Mouse (Mus musculus) left cerebral cortex, postnatal 14 days (tissue): ENCODE results near the gene Gbf1. TPM values are rescaled to one million over a fixed set of nuclear protein-coding genes. Genes with fewer than 3 reads are reported as not detected.

Experiments used
- total RNA-seq, 2 experiments: library from RNA; stranded (reverse); gene quantifications; 2 replicates each; pipeline ENCODE4 v1.2.3; 2021

The Gbf1 gene
- total RNA-seq, 2 experiments from 2014 or later, result 90.3 to 100 TPM

Other genes with a start within 250 kb of the Gbf1 start
- 10 to 100 TPM; 20.8 to 21.9 TPM for gene Armh3, start 154.0 kb upstream of the Gbf1 start, total RNA-seq
- gene Hps6, start 149.0 kb upstream of the Gbf1 start, total RNA-seq, result 1 to 10 TPM; 3.8 to 4.6 TPM
- gene Pprc1, start 107.6 kb upstream of the Gbf1 start, total RNA-seq, result 10 to 100 TPM; 26.6 to 28.5 TPM
- 100 to 1,000 TPM in 1 of 2 experiments, 10 to 100 TPM in 1; 89.7 to 101 TPM for gene Ldb1, start 107.3 kb upstream of the Gbf1 start, total RNA-seq
- 10 to 100 TPM; 37.6 to 38.8 TPM for gene Nolc1, start 76.6 kb upstream of the Gbf1 start, total RNA-seq
- not detected for gene Elovl3, start 20.6 kb upstream of the Gbf1 start, total RNA-seq
- not detected for gene Pitx3, start 4.2 kb upstream of the Gbf1 start, total RNA-seq
- 1 to 10 TPM; 1.8 to 2.8 TPM for gene Nfkb2, start 151.8 kb downstream of the Gbf1 start, total RNA-seq
- gene Psd, start 174.6 kb downstream of the Gbf1 start, total RNA-seq, result 100 to 1,000 TPM; 580 to 627 TPM
- 10 to 100 TPM; 26.4 to 50.4 TPM for gene Fbxl15, start 175.7 kb downstream of the Gbf1 start, total RNA-seq
- gene Cuedc2, start 186.2 kb downstream of the Gbf1 start, total RNA-seq, result 100 to 1,000 TPM; 186 to 274 TPM
- 10 to 100 TPM; 28.7 to 47.5 TPM for gene Mfsd13a, start 188.6 kb downstream of the Gbf1 start, total RNA-seq
- gene 2310034G01Rik, start 197.8 kb downstream of the Gbf1 start, total RNA-seq, result 1 to 10 TPM in 1 of 2 experiments, under 1 TPM in 1; 0.94 to 1.1 TPM
- gene Actr1a, start 243.2 kb downstream of the Gbf1 start, total RNA-seq, result 100 to 1,000 TPM; 217 to 220 TPM
- gene Sufu, start 244.4 kb downstream of the Gbf1 start, total RNA-seq, result 10 to 100 TPM; 16.8 to 18.6 TPM